Mouse (Mus musculus): Measurements from ENCODE around the gene Midn. TPM values are rescaled to one million over a fixed set of nuclear protein-coding genes. Genes with fewer than 3 reads are reported as not detected.

Midn gene
- polyA plus RNA-seq, 1 experiment from 2014 or later, result 31.9 TPM

- Histone ChIP-seq H3K9me3 (replicated peaks; ENCODE audit: control insufficient read depth, low read length) (no peaks in the 10 kb centered on the region), H3K4me1 (ENCODE audit: control insufficient read depth, insufficient read depth, low read length) (peaks cover 58% of the 10 kb centered on the region), H3K27ac (ENCODE audit: low read depth, low read length) (peak overlapping the region; percentile 99), H3K36me3 (ENCODE audit: control insufficient read depth, insufficient read depth, low read length) (peaks cover 40% of the 10 kb centered on the region), H3K27me3 (ENCODE audit: control insufficient read depth, insufficient read depth, low read length) (no peaks in the 10 kb centered on the region), H3K4me3 (ENCODE audit: low read depth, low read length) (peak overlapping the region; percentile 96), H3K9ac (ENCODE audit: low read depth, low read length) (peak overlapping the region; percentile 99), H3K4me2 (peak overlapping the region; percentile 92)
- no peak for ATAC-seq (replicated peaks; ENCODE audit: insufficient number of reproducible peaks, low FRiP score, low TSS enrichment)
- WGBS (ENCODE audit: insufficient replicate concordance), result under 1% methylated on average over 47 of the region's 71 CpGs
Observed at GRCm38 (mm10) chr10:80150226-80151210, 2.4 kb downstream of the Midn start.

- Histone ChIP-seq H3K4me2 (peak overlapping the region; percentile 92), H3K4me3 (ENCODE audit: low read depth, low read length) (peak overlapping the region; percentile 96), H3K27me3 (ENCODE audit: control insufficient read depth, insufficient read depth, low read length) (no peaks in the 10 kb centered on the region), H3K36me3 (ENCODE audit: control insufficient read depth, insufficient read depth, low read length) (peaks cover 42% of the 10 kb centered on the region), H3K27ac (ENCODE audit: low read depth, low read length) (peak overlapping the region; percentile 99), H3K9me3 (replicated peaks; ENCODE audit: control insufficient read depth, low read length) (no peaks in the 10 kb centered on the region), H3K4me1 (ENCODE audit: control insufficient read depth, insufficient read depth, low read length) (peaks cover 56% of the 10 kb centered on the region), H3K9ac (ENCODE audit: low read depth, low read length) (peak overlapping the region; percentile 99)
- 2% methylated on average over 23 of the region's 26 CpGs for WGBS (ENCODE audit: insufficient replicate concordance)
- ATAC-seq (replicated peaks; ENCODE audit: insufficient number of reproducible peaks, low FRiP score, low TSS enrichment), result no peak
Observed at GRCm38 (mm10) chr10:80151211-80152034, 3.4 kb downstream of the Midn start.

GRCm38 (mm10) chr10:80152071-80152872 lies 4.2 kb downstream of the Midn start:
- H3K27me3 ChIP-seq (ENCODE audit: control insufficient read depth, insufficient read depth, low read length), result no peaks in the 10 kb centered on the region
- H3K4me1 ChIP-seq (ENCODE audit: control insufficient read depth, insufficient read depth, low read length), result peaks cover 56% of the 10 kb centered on the region
- peaks cover 49% of the 10 kb centered on the region for H3K36me3 ChIP-seq (ENCODE audit: control insufficient read depth, insufficient read depth, low read length)
- no peak for ATAC-seq (replicated peaks; ENCODE audit: insufficient number of reproducible peaks, low FRiP score, low TSS enrichment)
- H3K4me2 ChIP-seq, result peak overlapping the region; percentile 92
- H3K9me3 ChIP-seq (replicated peaks; ENCODE audit: control insufficient read depth, low read length), result no peaks in the 10 kb centered on the region
- 14% methylated on average over 15 of the region's 15 CpGs for WGBS (ENCODE audit: insufficient replicate concordance)
- peak overlapping the region; percentile 99 for H3K27ac ChIP-seq (ENCODE audit: low read depth, low read length)
- H3K4me3 ChIP-seq (ENCODE audit: low read depth, low read length), result peak overlapping the region; percentile 96
- H3K9ac ChIP-seq (ENCODE audit: low read depth, low read length), result peak overlapping the region; percentile 99

- Histone ChIP-seq H3K9ac (ENCODE audit: low read depth, low read length) (peak overlapping the region; percentile 99), H3K4me3 (ENCODE audit: low read depth, low read length) (peak overlapping the region; percentile 96), H3K27me3 (ENCODE audit: control insufficient read depth, insufficient read depth, low read length) (no peaks in the 10 kb centered on the region), H3K4me2 (peak overlapping the region; percentile 92), H3K27ac (ENCODE audit: low read depth, low read length) (peak overlapping the region; percentile 99), H3K36me3 (ENCODE audit: control insufficient read depth, insufficient read depth, low read length) (peaks cover 49% of the 10 kb centered on the region), H3K4me1 (ENCODE audit: control insufficient read depth, insufficient read depth, low read length) (peaks cover 56% of the 10 kb centered on the region), H3K9me3 (replicated peaks; ENCODE audit: control insufficient read depth, low read length) (no peaks in the 10 kb centered on the region)
- 31% methylated on average over 3 of the region's 3 CpGs for WGBS (ENCODE audit: insufficient replicate concordance)
- ATAC-seq (replicated peaks; ENCODE audit: insufficient number of reproducible peaks, low FRiP score, low TSS enrichment), result no peak
Observed at GRCm38 (mm10) chr10:80152873-80153260, 4.8 kb downstream of the Midn start.

GRCm38 (mm10) chr10:80153713-80154112 lies 5.6 kb downstream of the Midn start:
- 0 out of 2 replicates have a peak overlapping the region, but pooled peaks have one; percentile 43 for H3K9ac ChIP-seq (ENCODE audit: low read depth, low read length)
- H3K4me3 ChIP-seq (ENCODE audit: low read depth, low read length), result peak overlapping the region; percentile 96
- WGBS (ENCODE audit: insufficient replicate concordance), result 84% methylated on average over 19 of the region's 19 CpGs

GRCm38 (mm10) chr10:80154384-80154783 lies 6.3 kb downstream of the Midn start:
- Histone ChIP-seq H3K9ac (ENCODE audit: low read depth, low read length) (0 out of 2 replicates have a peak overlapping the region, but pooled peaks have one; percentile 29), H3K27ac (ENCODE audit: low read depth, low read length) (no peak overlapping the region), H3K4me1 (ENCODE audit: control insufficient read depth, insufficient read depth, low read length) (peaks cover 71% of the 10 kb centered on the region), H3K36me3 (ENCODE audit: control insufficient read depth, insufficient read depth, low read length) (peaks cover 49% of the 10 kb centered on the region), H3K4me2 (no peak overlapping the region; the same call in 1 of the 2 replicates), H3K4me3 (ENCODE audit: low read depth, low read length) (no peak overlapping the region), H3K27me3 (ENCODE audit: control insufficient read depth, insufficient read depth, low read length) (no peaks in the 10 kb centered on the region), H3K9me3 (replicated peaks; ENCODE audit: control insufficient read depth, low read length) (no peaks in the 10 kb centered on the region)
- WGBS (ENCODE audit: insufficient replicate concordance), result 85% methylated on average over 7 of the region's 7 CpGs
- no peak for ATAC-seq (replicated peaks; ENCODE audit: insufficient number of reproducible peaks, low FRiP score, low TSS enrichment)

More at GRCm38 (mm10) chr10:80153713-80154112, 5.6 kb downstream of the Midn start:
- Histone ChIP-seq H3K4me2 (peak overlapping the region; percentile 92), H3K27ac (ENCODE audit: low read depth, low read length) (peak overlapping the region; percentile 99; the same call in 1 of the 2 replicates), H3K27me3 (ENCODE audit: control insufficient read depth, insufficient read depth, low read length) (no peaks in the 10 kb centered on the region), H3K4me1 (ENCODE audit: control insufficient read depth, insufficient read depth, low read length) (peaks cover 64% of the 10 kb centered on the region), H3K9me3 (replicated peaks; ENCODE audit: control insufficient read depth, low read length) (no peaks in the 10 kb centered on the region), H3K36me3 (ENCODE audit: control insufficient read depth, insufficient read depth, low read length) (peaks cover 49% of the 10 kb centered on the region)
- no peak for ATAC-seq (replicated peaks; ENCODE audit: insufficient number of reproducible peaks, low FRiP score, low TSS enrichment)

- WGBS (ENCODE audit: insufficient replicate concordance), result 53% methylated on average over 1 of the region's 1 CpGs
- no peak for ATAC-seq (replicated peaks; ENCODE audit: insufficient number of reproducible peaks, low FRiP score, low TSS enrichment)
- Histone ChIP-seq H3K4me1 (ENCODE audit: control insufficient read depth, insufficient read depth, low read length) (peaks cover 75% of the 10 kb centered on the region), H3K27ac (ENCODE audit: low read depth, low read length) (0 out of 2 replicates have a peak overlapping the region, but pooled peaks have one; percentile 47), H3K27me3 (ENCODE audit: control insufficient read depth, insufficient read depth, low read length) (no peaks in the 10 kb centered on the region), H3K36me3 (ENCODE audit: control insufficient read depth, insufficient read depth, low read length) (peaks cover 49% of the 10 kb centered on the region), H3K4me2 (no peak overlapping the region), H3K9me3 (replicated peaks; ENCODE audit: control insufficient read depth, low read length) (no peaks in the 10 kb centered on the region), H3K9ac (ENCODE audit: low read depth, low read length) (0 out of 2 replicates have a peak overlapping the region, but pooled peaks have one; percentile 12), H3K4me3 (ENCODE audit: low read depth, low read length) (0 out of 2 replicates have a peak overlapping the region, but pooled peaks have one; percentile 2)
Observed at GRCm38 (mm10) chr10:80155277-80155676, 7.2 kb downstream of the Midn start.

All from heart, embryonic 11.5 days (tissue).